Mouse (Mus musculus) inflammation-experienced regulatory T-cells, adult 6 months (primary cell): ENCODE data around the gene Ubqlnl. TPM values are rescaled to one million over a fixed set of nuclear protein-coding genes. Genes with fewer than 3 reads are reported as not detected.

ENCODE experiments used
- ATAC-seq: one replicate; pipeline ENCODE4 v1.8.0; 2017
- polyA plus RNA-seq, 3 experiments: library from polyadenylated mRNA; unstranded; fragments of 100-300 nt; shearing (Covaris generic); gene quantifications; one replicate each; pipeline ENCODE4 v1.2.1; 2017

Ubqlnl gene
- not detected for polyA plus RNA-seq

DNA sequence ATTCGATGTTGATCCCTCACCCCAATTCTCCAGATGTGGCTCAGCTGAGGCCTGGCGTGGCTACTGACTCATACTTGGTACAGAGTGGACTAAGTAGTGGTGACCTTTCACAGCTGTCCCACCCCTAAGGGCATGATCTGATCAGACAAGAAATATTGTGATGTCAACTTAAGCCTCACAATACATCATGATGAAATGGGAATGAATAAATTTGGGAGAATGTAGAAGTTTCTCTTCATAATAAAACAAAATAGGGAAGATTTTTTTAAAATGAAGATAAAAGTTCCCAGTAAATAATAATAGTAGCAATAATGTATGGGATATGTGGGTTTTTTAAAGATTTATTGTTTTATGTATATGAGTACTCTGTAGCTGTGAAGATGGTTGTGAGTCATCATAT is at the start of gene Ubqlnl:
TSS of gene Ubqlnl (minus strand) at position 101 of the 400 bp plus-strand sequence.
- no peak for ATAC-seq

DNA sequence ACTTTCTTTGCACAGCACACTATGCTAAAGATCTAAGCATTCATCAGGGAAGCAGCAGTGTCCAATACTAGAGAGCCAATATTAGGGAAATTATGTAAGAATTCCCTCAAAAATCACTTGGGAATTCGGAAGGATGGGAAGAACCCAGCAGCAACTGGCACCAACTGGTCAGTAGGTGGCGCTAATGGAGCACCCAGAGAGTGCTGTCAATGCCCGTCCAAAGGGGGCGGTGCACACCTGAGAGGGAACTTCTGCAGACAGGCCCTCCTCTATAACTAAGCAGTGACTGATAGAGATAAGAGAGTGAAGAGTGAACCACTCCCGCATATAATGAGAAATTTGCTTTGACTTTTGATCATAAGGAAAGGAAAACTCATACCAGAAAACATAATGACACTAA is 49.5 kb upstream of the Ubqlnl start:
- peak; percentile 95 for ATAC-seq

DNA sequence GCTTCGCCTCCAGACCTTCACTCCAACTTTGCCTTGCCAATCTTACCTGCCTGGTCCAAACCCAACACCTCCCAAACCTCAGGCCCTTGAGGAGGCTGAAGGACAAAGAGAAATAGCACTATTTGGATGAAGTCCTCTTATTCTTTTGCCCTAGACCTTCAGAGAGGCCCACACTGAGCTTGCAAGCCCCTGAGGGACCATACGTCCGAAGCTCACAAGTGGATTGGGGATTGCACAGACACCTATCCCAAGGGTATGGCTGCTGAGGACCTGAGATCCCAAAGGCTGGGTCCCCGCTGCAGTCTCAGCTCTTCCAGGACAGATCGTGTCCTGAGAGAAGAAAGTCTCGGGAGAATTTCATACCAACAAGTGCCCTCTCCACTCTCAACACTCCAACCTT is 45.5 kb upstream of the Ubqlnl start, which contains the start of gene Olfr649:
TSS of gene Olfr649 (minus strand) at position 101 of the 400 bp plus-strand sequence.
- no peak for ATAC-seq

DNA sequence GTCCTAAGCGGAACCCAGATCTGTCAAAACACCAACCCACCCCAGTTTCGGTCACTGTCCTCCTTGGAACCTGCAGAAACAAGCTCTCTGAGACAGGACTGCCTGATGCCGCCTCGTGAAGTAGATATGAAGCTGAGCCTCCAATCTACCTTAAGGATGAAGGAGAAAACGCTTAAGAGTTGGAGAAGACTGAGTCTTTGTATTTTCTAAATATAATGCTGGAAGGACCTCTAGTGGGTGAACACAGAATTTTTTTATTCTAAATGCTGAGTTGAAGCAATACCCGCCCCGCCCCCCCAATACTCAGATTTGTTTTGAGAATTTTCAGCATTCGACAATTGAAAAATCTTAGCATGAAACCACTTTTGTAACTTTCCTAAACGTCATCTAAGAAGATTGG is 40.9 kb upstream of the Ubqlnl start:
- no peak for ATAC-seq

DNA sequence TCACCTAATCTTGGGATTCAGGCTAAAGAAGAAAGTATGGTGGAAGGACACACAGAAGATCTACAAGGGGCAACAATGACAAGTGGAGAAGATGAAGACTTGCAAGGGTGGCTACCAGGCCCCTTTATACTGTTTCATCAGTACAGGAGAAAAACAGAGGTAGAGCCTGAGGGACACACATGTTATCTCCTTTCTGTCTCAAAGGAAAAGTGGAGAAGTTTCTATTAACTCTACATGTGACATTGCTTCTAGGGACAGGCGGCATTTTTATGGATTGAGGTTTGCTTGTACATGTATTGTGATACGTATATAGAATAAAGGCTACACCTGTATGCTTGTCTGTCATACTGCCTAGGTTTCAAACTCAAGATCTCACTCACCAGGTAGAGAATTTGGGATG is 32.9 kb upstream of the Ubqlnl start, which contains the start of gene Olfr648:
TSS of gene Olfr648 (minus strand) at position 101 of the 400 bp plus-strand sequence.
- ATAC-seq = no peak

DNA sequence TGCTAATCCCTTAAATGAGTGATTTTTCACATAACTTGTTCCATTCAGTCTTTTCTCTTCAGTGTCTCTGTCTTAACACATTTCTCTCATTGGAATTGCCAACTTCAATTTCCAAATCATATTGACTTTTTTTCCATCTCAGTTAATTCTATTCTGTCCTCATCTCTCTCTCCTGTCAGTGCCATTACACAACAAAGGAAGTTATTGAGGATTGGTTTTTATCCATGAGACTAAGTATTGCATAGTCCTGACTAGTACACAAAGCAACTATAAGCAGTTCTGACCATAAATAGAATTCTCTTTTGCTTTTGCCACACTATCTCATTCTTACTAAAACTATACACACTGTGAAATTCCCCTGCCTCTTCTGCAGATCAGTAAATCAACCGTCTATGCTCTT is 28.7 kb upstream of the Ubqlnl start:
- ATAC-seq = no peak

DNA sequence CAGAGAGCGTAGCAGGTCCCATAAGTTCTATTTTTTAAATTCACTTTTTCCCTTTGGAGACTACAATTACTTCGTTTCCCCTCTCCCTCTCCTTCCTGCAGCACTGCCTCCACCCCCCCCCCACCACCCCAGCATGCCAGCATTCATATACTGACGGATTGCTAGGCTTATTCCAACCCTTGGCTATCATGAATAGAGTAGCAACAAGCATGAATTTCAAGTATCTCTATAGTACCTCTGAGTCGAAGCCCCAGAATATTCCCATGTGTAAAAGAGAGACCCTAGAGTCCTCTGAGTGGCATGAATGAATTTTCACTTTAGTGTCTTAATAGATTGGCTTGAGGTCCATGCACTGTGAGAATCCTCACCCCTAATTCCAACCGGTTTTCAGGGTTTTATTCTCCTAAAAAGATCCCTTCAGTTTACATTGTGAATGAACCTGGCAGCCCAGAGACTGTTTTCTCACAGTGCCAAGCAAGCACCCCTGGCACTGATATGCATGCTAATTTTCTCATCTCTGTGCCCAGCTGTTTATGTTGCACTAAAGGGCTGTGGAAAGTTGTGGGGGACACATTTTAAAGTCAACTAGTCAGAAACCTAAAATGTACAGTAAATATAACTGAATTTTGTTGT is 28.2 kb upstream of the Ubqlnl start:
- ATAC-seq = no peak

DNA sequence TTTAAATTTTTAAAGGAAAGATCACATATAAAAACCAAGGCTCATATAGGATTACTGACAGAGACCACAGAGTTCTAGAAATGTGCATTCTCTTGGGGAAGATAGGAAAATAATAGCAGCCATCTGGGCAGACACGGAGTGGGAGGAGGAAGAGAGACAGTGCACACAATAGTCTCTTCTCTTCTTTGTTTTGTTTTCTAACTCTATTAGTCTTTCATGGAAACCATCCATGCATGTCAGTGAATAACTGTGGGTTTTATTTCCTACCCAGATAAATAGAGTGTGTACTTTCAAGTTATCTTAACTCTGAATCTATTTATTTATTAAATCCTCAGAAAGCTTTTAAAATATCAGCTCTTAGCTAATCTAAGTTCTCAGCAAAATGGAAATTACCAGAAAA is 24.7 kb upstream of the Ubqlnl start:
- no peak for ATAC-seq

DNA sequence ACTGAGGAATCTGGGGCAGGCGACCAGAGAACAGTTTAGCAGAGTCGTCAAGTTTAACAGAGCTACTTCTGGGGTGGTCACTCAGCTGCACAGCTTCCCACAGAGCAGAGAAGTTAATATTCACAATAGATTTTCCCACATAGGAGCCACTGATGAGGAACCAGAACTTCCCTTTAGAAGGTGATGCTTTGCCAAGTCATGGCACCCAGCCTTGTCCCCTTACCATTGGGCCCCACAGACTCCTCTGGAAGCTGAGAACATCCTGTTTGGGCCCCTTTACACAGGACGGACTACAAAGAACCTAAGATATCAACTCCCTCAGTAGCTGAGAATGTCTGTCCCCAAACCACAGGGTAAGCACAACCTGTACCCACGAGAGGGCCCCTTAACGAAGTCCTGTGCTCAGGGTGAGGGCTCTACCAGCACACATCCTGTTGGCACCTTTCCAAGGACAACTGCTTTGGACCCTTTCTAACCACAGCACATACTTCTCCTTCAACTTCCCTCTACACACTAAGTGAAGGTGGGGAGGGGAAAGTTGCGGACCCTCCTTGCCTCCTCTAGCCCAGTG is 19.4 kb upstream of the Ubqlnl start:
- ATAC-seq = peak; percentile 72

DNA sequence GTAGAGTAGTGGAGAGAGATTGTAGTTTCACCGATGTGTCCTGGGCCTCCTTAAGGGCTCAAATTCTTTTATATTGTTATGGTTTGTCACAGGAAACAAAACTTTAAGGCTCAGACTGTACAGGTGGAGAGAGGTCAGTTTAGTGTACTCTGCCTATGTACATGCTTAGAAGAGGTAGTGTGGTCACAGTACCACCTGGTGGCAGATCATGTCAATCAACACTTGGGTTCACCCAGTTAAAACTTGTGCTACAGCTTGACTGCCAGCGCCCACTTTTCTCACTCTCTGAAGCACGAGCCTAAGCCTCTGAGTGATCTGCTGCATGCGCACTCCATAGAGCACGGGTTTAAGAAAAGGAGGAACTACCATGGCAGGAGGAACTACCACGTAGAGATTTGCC is 16.7 kb upstream of the Ubqlnl start:
- no peak for ATAC-seq

DNA sequence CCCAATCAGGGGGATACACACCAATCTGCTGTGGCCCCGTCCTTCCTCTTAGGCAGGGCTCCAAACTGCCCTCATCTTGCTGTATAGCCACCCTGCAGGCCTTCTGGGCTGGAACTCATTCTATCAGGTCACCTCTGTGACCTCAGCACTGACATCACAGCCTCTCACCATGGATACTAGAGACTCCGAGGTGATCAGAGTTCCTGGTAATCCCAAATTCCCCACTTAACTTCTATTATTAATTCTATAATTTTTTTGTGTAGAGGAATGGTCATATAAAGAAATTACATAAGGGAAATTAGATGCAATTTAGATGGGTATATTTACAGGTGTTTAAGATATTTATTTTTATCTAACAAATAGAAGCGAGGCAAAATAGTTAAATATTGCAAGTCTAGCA is 7.2 kb downstream of the Ubqlnl start, which contains the start of gene Ubqln3:
TSS of gene Ubqln3 (minus strand) at position 101 of the 400 bp plus-strand sequence.
- ATAC-seq = no peak

DNA sequence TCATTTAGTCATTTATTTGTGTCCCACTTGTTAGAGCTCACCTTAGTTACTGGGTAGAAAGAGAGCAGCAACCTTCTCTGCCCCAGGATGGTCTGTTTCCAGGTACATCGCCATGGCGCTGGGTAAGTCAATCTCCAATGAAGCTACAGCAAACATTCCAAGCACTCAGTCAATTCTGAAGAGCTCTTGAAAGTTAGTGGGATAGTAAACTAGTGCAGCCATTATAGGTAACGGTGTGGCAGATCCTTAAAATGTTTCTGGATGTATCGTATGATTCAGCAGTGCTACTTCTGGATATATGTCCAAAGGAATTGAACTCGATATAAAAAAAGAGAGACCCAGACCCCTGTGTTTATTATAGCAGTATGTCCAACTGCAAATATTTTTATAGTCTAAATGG is 13.1 kb downstream of the Ubqlnl start, which contains the start of gene Olfr643:
TSS of gene Olfr643 (minus strand) at position 101 of the 400 bp plus-strand sequence.
- no peak for ATAC-seq

DNA sequence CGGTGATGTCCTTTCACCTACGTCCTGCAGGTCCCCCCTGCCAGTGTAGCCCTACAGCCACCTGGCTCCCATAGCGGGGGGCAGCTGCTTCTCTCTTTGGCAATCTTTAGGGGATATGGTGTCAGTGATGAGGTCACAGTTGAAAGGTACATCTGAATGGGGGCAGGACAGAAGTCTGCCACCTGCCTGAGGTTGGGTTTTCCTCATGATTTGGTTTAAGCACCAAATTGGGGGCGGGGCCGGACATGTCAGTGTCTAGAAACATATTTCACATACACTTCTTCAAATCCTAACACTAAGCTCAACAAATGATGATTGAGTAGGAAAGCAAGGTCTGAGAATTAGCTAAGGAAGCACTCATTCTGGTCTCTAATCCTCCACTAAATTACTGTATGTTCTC is 20.6 kb downstream of the Ubqlnl start, which contains the start of gene Ubqln5:
TSS of gene Ubqln5 (minus strand) at position 101 of the 400 bp plus-strand sequence.
- ATAC-seq = no peak

DNA sequence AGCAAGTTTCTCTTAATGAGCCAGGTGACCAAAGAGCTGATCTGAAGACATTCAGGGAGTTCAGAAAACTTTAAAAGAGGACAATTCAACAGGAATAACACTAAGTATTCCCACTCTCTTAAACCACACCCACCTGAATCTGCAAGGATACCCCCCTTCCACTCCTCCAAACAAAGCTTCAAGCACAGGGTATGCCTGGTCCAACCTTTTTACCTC is 45.7 kb downstream of the Ubqlnl start, which contains the start of gene Olfr646:
TSS of gene Olfr646 (plus strand) at position 117 of the 216 bp plus-strand sequence.
- ATAC-seq = no peak

DNA sequence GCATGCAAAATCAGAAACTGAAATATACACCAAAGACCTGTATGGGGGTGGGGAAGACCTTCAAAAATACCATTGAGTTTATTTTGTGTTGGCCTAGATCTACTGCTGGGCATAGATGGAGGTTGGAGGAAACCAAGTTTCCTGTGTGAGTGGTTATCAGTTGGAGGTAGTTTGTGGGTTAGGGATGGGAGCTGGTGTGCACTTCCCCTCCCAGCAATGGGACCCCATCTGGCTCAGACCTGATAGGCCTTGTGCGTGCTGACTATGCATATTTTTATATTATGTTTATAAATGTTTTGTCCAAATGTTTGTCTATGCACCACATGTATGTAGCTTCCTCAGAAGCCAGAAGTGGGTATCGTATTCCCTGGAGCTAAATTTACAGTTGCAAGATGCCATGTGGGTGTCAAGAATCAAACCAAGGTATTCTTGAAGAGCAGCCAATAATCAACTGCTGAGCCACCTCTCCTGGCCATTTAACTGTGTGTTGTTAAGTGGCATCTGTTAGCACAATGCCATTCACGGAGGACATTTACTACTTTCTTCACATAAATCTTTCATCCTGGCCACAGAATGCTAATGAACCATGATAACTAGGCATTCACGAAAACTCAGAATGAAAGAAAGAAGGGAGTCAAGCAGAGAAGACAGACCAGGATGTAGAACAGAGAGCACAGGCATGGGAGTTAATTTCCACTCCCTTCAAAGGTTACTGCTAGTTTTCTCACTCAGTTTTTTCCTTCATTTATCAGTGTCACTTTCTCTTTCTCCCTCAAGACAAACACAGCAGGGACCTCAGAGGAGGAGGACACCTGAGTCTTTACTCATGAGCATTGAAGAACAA is 46.2 kb downstream of the Ubqlnl start:
- no peak for ATAC-seq

Other genes with a start within 250 kb of the Ubqlnl start
- gene Olfr65, start 247.1 kb downstream of the Ubqlnl start, polyA plus RNA-seq = not detected
- not detected for gene Olfr631, start 221.7 kb downstream of the Ubqlnl start, polyA plus RNA-seq
- gene Olfr632, start 216.2 kb downstream of the Ubqlnl start, polyA plus RNA-seq = not detected
- not detected for gene Olfr633, start 206.1 kb downstream of the Ubqlnl start, polyA plus RNA-seq
- gene Olfr635, start 179.4 kb downstream of the Ubqlnl start, polyA plus RNA-seq = under 1 TPM in 1 of 3 experiments, not detected in 2; 0.07 TPM
- not detected for gene Olfr638, start 151.8 kb downstream of the Ubqlnl start, polyA plus RNA-seq
- gene Olfr639, start 133.3 kb downstream of the Ubqlnl start, polyA plus RNA-seq = not detected
- gene Olfr640, start 125.0 kb downstream of the Ubqlnl start, polyA plus RNA-seq = not detected
- not detected for gene Olfr641, start 115.1 kb downstream of the Ubqlnl start, polyA plus RNA-seq
- not detected for gene Olfr642, start 97.9 kb downstream of the Ubqlnl start, polyA plus RNA-seq
- gene 4930516K23Rik, start 89.1 kb downstream of the Ubqlnl start, polyA plus RNA-seq = not detected
- gene Olfr644, start 78.7 kb downstream of the Ubqlnl start, polyA plus RNA-seq = not detected
- gene Olfr645, start 65.1 kb downstream of the Ubqlnl start, polyA plus RNA-seq = not detected
- gene Olfr646, start 45.7 kb downstream of the Ubqlnl start, polyA plus RNA-seq = not detected
- not detected for gene Ubqln5, start 20.7 kb downstream of the Ubqlnl start, polyA plus RNA-seq
- gene Olfr643, start 13.2 kb downstream of the Ubqlnl start, polyA plus RNA-seq = not detected
- not detected for gene Ubqln3, start 7.3 kb downstream of the Ubqlnl start, polyA plus RNA-seq
- not detected for gene Olfm5, start 14.3 kb upstream of the Ubqlnl start, polyA plus RNA-seq
- gene Olfr648, start 32.8 kb upstream of the Ubqlnl start, polyA plus RNA-seq = under 1 TPM; 0.20 to 0.50 (median 0.25) TPM
- gene Olfr649, start 45.4 kb upstream of the Ubqlnl start, polyA plus RNA-seq = not detected
- gene Trim6, start 68.2 kb upstream of the Ubqlnl start, polyA plus RNA-seq = 1 to 10 TPM in 2 of 3 experiments, not detected in 1; 1.4 to 2.2 TPM
- 10 to 100 TPM; 50.1 to 60.0 (median 60.0) TPM for gene Trim34a, start 93.9 kb upstream of the Ubqlnl start, polyA plus RNA-seq
- 10 to 100 TPM; 24.5 to 43.4 (median 41.7) TPM for gene Trim5, start 137.5 kb upstream of the Ubqlnl start, polyA plus RNA-seq
- 100 to 1,000 TPM; 110 to 206 (median 165) TPM for gene Trim12a, start 164.9 kb upstream of the Ubqlnl start, polyA plus RNA-seq
- gene Trim34b, start 178.9 kb upstream of the Ubqlnl start, polyA plus RNA-seq = 1 to 10 TPM in 2 of 3 experiments, under 1 TPM in 1; 0.57 to 2.0 (median 1.7) TPM
- 10 to 100 TPM; 14.6 to 21.1 (median 15.5) TPM for gene Trim12c, start 202.8 kb upstream of the Ubqlnl start, polyA plus RNA-seq
- 1 to 10 TPM in 1 of 3 experiments, under 1 TPM in 2; 0.35 to 1.1 (median 0.69) TPM for gene Trim30b, start 219.3 kb upstream of the Ubqlnl start, polyA plus RNA-seq